Mouse (Mus musculus) Patski (cell line): ENCODE results near the gene Mta2. TPM values are rescaled to one million over a fixed set of nuclear protein-coding genes. Genes with fewer than 3 reads are reported as not detected.
"Not testable (repeated sequence)": the region's sequence is repeated elsewhere in the genome, so short reads cannot be mapped to it uniquely, and the experiment has no call there.

Experiments
- ATAC-seq: fragments of 100-300 bp; one replicate; pipeline ENCODE4 v1.8.0; 2021
- CTCF ChIA-PET: fragments of 350-600 bp; sonication (Branson Sonifier 250); formaldehyde crosslinking; loops from one replicate; lab custom pipeline; 2022; ENCODE audit warnings: inconsistent platforms; lab: Charles Lee
- POLR2A ChIA-PET: fragments of 350-600 bp; sonication (Branson Sonifier 250); formaldehyde crosslinking; loops from one replicate; lab custom pipeline; 2022; ENCODE audit warnings: antibody characterized with exemption, inconsistent platforms; lab: Charles Lee
- DNase-seq: peaks from one replicate; pipeline ENCODE4 v3.0.0-alpha.2; 2011; ENCODE audit warnings: low read depth, low spot score
- H3K27me3 ChIP-seq: fragments of 371-371 bp; one replicate; pipeline ENCODE4 v1.5.1; 2021
- CTCF ChIP-seq: fragments of 100-300 bp; IDR thresholded peaks from one replicate; pipeline ENCODE4 v1.5.1; 2021
- in situ Hi-C: fragments of 300-500 bp; cut with MboI; formaldehyde crosslinking; loops from 3 replicates; pipeline ENCODE4 v1.11.1; 2018; ENCODE audit warnings: low pct_unique_long_range_greater_than_20kb, mixed read lengths
- polyA plus RNA-seq: library from polyadenylated mRNA; unstranded; gene quantifications from one replicate; pipeline ENCODE4 v1.2.3, GENCODE M21; 2021

Gene Mta2
- polyA plus RNA-seq, 1 experiment from 2014 or later = 141 TPM

GRCm38 (mm10) chr19:8965771-8966170 lies 24.1 kb downstream of the Mta2 start:
- TF ChIP-seq CTCF = no peak
- DNase-seq (no peak), ATAC-seq (no peak)
- ChIA-PET POLR2A (interaction anchor here (0.5 to 2.3 kb wide), 4 partner anchors 10 to 84 kb away, joined by 4 to 15 read pairs (median 6); no protein-coding TSS in a partner anchor), CTCF (interaction anchor here (0.8 to 1.1 kb wide), 5 partner anchors 9 to 117 kb away, joined by 3 to 6 read pairs (median 3); partner anchors contain the start of gene B3gat3)
- H3K27me3 ChIP-seq = no peaks in the 10 kb centered on the region
- in situ Hi-C loops = no loop called here

- ATAC-seq = no peak
- ChIA-PET CTCF (interaction anchor here (0.8 to 1.1 kb wide), 6 partner anchors 9 to 143 kb away, joined by 3 to 6 read pairs (median 3); partner anchors contain the start of gene B3gat3), POLR2A (interaction anchor here (0.5 to 2.3 kb wide), 4 partner anchors 10 to 85 kb away, joined by 3 to 15 read pairs (median 5); no protein-coding TSS in a partner anchor)
- in situ Hi-C loops = no loop called here
- DNase-seq = no peak
- H3K27me3 ChIP-seq = no peaks in the 10 kb centered on the region
- no peak for TF ChIP-seq CTCF
Observed at GRCm38 (mm10) chr19:8966198-8966589, 24.5 kb downstream of the Mta2 start.

- peak; percentile 92 for DNase-seq
- H3K27me3 ChIP-seq = no peaks in the 10 kb centered on the region
- ChIA-PET CTCF (interaction anchor here (0.8 to 1.1 kb wide), 5 partner anchors 10 to 143 kb away, joined by 3 to 6 read pairs (median 3); partner anchors contain the start of gene B3gat3), POLR2A (interaction anchor here (0.5 to 2.3 kb wide), 3 partner anchors 11 to 48 kb away, joined by 3 to 15 read pairs (median 4); no protein-coding TSS in a partner anchor)
- in situ Hi-C loops = no loop called here
- ATAC-seq = peak; percentile 95
- TF ChIP-seq CTCF = no peak
Observed at GRCm38 (mm10) chr19:8966590-8967372, 25.1 kb downstream of the Mta2 start, which contains the start of gene Eef1g. Gene Eef1g (plus strand): TSS chr19:8967041.

- CTCF ChIA-PET = no interaction called here
- POLR2A ChIA-PET = interaction anchor here (1.2 kb wide), 1 partner anchor 69 kb away, joined by 3 read pairs; the partner anchor contains the start of gene Ganab
- ATAC-seq (no peak), DNase-seq (no peak)
- TF ChIP-seq CTCF = no peak
- no peaks in the 10 kb centered on the region for H3K27me3 ChIP-seq
- in situ Hi-C loops = no loop called here
Observed at GRCm38 (mm10) chr19:8967373-8967743, 25.7 kb downstream of the Mta2 start.

GRCm38 (mm10) chr19:8967893-8968292 lies 26.2 kb downstream of the Mta2 start:
- CTCF ChIA-PET = interaction anchor here (0.7 to 1.4 kb wide), 5 partner anchors 11 to 255 kb away, joined by 3 to 5 read pairs (median 3); no protein-coding TSS in a partner anchor
- TF ChIP-seq CTCF = no peak
- DNase-seq (no peak), ATAC-seq (no peak)
- no peaks in the 10 kb centered on the region for H3K27me3 ChIP-seq
- POLR2A ChIA-PET = interaction anchor here (0.5 to 1.3 kb wide), 3 partner anchors 9 to 70 kb away, joined by 3 to 7 read pairs (median 3); partner anchors contain the start of gene Ganab
- in situ Hi-C loops = no loop called here

- H3K27me3 ChIP-seq, DNase-seq, in situ Hi-C loops, ATAC-seq: not testable (repeated sequence)
- ChIA-PET POLR2A (interaction anchor here (1.7 kb wide), 1 partner anchor 17 kb away, joined by 3 read pairs; the partner anchor contains the start of gene Ahnak), CTCF (interaction anchor here (2.5 kb wide), 1 partner anchor 11 kb away, joined by 8 read pairs; no protein-coding TSS in a partner anchor)
Observed at GRCm38 (mm10) chr19:8972491-8972890, 30.8 kb downstream of the Mta2 start.

GRCm38 (mm10) chr19:8974638-8975037 lies 33.0 kb downstream of the Mta2 start:
- TF ChIP-seq CTCF = no peak
- ATAC-seq (no peak), DNase-seq (no peak)
- H3K27me3 ChIP-seq = no peaks in the 10 kb centered on the region
- POLR2A ChIA-PET = interaction anchor here (1.3 kb wide), 1 partner anchor 14 kb away, joined by 3 read pairs; the partner anchor contains the start of gene Ahnak
- CTCF ChIA-PET = interaction anchor here (0.8 to 5.7 kb wide), 6 partner anchors 9 to 134 kb away, joined by 3 to 40 read pairs (median 10); no protein-coding TSS in a partner anchor
- in situ Hi-C loops = no loop called here

- no peak for ATAC-seq
- H3K27me3 ChIP-seq = no peaks in the 10 kb centered on the region
- no peak for TF ChIP-seq CTCF
- in situ Hi-C loops = no loop called here
- ChIA-PET CTCF (interaction anchor here (0.8 to 5.7 kb wide), 6 partner anchors 11 to 133 kb away, joined by 3 to 40 read pairs (median 7); no protein-coding TSS in a partner anchor), POLR2A (interaction anchor here (1.3 kb wide), 1 partner anchor 14 kb away, joined by 3 read pairs; the partner anchor contains the start of gene Ahnak)
- DNase-seq = no peak
Observed at GRCm38 (mm10) chr19:8975491-8975890, 33.8 kb downstream of the Mta2 start.

- DNase-seq = no peak
- CTCF ChIA-PET = interaction anchor here (0.7 to 5.7 kb wide), 21 partner anchors 10 to 139 kb away, joined by 3 to 40 read pairs (median 4); partner anchors contain the start of genes Ahnak and Eef1g
- peak; percentile 89 for TF ChIP-seq CTCF
- ATAC-seq = peak; percentile 76
- in situ Hi-C loops = no loop called here
- POLR2A ChIA-PET = interaction anchor here (1.6 to 4.3 kb wide), 3 partner anchors 15 to 129 kb away, joined by 4 to 19 read pairs (median 9); partner anchors contain the start of gene Ahnak
- H3K27me3 ChIP-seq = no peaks in the 10 kb centered on the region
Observed at GRCm38 (mm10) chr19:8976535-8976934, 34.9 kb downstream of the Mta2 start.

- H3K27me3 ChIP-seq = no peaks in the 10 kb centered on the region
- ChIA-PET POLR2A (interaction anchor here (1.3 kb wide), 1 partner anchor 102 kb away, joined by 4 read pairs; no protein-coding TSS in a partner anchor), CTCF (interaction anchor here (1.7 to 2.2 kb wide), 2 partner anchors 12 to 102 kb away, joined by 8 to 15 read pairs; no protein-coding TSS in a partner anchor)
- in situ Hi-C loops = no loop called here
- no peak for ATAC-seq
- TF ChIP-seq CTCF = no peak
- DNase-seq = no peak
Observed at GRCm38 (mm10) chr19:8980771-8981170, 39.1 kb downstream of the Mta2 start.
